Mouse (Mus musculus): Measurements from ENCODE around the gene Tmem191c.
A peak's percentile ranks its signal among the peaks of the same experiment; 100 is the strongest.
"Not testable (repeated sequence)": the region's sequence is repeated elsewhere in the genome, so short reads cannot be mapped to it uniquely, and the experiment has no call there.

The Tmem191c gene

DNA sequence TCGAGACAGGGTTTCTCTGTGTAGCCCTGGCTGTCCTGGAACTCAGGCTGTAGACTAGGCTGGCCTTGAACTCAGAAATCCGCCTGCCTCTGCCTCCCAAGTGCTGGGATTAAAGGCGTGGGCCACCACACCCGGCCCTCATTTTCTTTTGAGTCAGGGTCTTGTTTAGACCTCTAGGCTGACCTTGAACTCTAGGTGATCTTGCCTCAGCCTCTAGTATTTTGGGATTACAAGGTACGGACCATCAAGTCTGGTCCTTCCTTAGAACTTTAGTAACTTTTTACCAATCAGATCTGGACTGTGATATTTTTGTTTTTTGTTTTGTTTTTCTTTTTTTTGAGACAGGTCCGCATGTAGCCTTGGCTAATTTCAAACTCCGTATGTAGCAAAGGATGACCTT lies at the start of gene Tmem191c:
Gene Tmem191c, plus strand, starts transcription at position 357 of the 400 bp plus-strand sequence.
- no peak for DNase-seq (ENCODE audit: low read depth, low spot score)

GRCm38 (mm10) chr16:17226496-17226895 lies 49.4 kb upstream of the Tmem191c start:
- DNase-seq (ENCODE audit: low read depth, low spot score): no peak

DNA sequence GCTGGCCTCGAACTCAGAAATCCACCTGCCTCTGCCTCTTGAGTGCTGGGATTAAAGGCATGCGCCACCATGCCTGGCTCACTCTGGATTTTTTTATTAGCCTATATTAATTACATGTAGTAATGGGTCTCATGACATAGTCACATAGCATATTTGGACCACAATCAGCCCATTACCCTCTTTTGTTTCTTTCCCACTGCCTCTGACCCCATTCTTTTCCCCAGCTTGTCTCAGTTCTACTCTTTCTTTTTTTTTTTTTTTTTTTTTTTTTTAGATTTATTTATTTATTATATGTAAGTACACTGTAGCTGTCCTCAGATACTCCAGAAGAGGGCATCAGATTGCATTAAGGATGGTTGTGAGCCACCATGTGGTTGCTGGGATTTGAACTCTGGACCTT lies 44.4 kb upstream of the Tmem191c start:
- not testable (repeated sequence) for DNase-seq (ENCODE audit: low read depth, low spot score)

- DNase-seq (ENCODE audit: low read depth, low spot score): peak; percentile 91
These were observed 42.8 kb upstream of the Tmem191c start, which contains the start of gene Hic2 for GRCm38 (mm10) chr16:17232794-17233701. TSS of gene Hic2 (plus strand) at chr16:17233572.

GRCm38 (mm10) chr16:17233702-17234498 lies 42.0 kb upstream of the Tmem191c start:
- DNase-seq (ENCODE audit: low read depth, low spot score): peak; percentile 46

DNA sequence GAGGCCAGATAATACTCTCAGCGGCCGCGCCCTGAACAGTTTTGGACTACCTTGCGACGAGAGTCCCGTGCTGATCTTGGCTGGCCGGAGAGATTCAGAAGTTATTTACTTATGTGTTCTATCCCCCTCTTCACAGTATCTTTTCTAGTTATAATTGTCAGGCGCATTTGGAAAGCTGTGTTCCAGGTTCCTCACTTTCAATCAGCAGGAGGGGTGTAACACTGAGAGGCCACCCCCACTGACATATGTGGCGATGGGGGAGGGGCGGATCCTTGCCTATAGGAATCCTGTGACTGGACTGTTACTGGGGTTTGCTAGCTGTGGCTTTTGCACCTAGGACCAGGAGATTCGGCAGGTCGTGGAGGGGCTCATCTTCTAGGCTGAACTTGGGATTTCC lies 41.4 kb upstream of the Tmem191c start:
- no peak for DNase-seq (ENCODE audit: low read depth, low spot score)

DNA sequence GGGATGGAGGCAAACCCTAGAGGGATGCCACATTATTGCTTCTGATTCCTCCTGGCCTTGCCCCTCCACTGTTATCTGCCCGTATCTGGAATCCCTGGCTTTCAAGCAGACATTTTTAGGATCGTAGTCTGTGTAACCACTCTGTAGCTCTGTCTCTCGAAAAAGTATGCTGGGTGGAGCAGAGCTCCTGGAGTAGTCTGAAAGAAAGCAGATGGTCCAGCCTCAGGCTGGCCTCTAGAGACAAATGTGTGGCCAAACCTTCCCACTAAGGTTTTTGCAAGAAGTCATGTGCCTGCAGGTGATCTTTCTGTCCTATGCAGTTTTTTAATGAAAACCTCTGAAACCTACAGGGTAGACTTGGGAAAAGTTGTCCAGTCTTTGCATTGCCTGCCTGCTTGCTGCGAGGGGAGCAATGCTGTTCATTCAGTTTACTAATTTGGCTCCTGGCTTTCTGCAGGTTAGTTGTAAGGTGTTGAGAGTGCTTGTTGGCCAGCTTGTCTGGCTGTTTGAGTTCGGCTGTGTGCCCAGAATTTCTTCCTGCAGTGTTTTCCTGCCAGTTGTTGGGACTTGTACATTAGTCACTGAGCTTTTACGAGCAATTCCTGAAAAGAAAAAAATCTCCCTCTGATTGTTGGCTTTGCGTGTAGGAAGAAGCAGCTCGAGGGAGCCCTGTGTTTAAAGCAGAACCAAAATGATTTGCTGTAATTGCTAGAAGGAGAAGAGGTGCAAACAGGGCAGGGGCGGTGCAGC lies 40.8 kb upstream of the Tmem191c start:
- no peak for DNase-seq (ENCODE audit: low read depth, low spot score)

- DNase-seq (ENCODE audit: low read depth, low spot score): no peak
These were observed 38.2 kb upstream of the Tmem191c start for GRCm38 (mm10) chr16:17237634-17238033.

- DNase-seq (ENCODE audit: low read depth, low spot score): no peak
These were observed 36.5 kb upstream of the Tmem191c start for GRCm38 (mm10) chr16:17239409-17239808.

- no peak for DNase-seq (ENCODE audit: low read depth, low spot score)
These were observed 32.1 kb upstream of the Tmem191c start for GRCm38 (mm10) chr16:17243731-17244130.

- no peak for DNase-seq (ENCODE audit: low read depth, low spot score)
These were observed 30.9 kb upstream of the Tmem191c start for GRCm38 (mm10) chr16:17244996-17245395.

- no peak for DNase-seq (ENCODE audit: low read depth, low spot score)
These were observed 28.1 kb upstream of the Tmem191c start for GRCm38 (mm10) chr16:17247727-17248126.

DNA sequence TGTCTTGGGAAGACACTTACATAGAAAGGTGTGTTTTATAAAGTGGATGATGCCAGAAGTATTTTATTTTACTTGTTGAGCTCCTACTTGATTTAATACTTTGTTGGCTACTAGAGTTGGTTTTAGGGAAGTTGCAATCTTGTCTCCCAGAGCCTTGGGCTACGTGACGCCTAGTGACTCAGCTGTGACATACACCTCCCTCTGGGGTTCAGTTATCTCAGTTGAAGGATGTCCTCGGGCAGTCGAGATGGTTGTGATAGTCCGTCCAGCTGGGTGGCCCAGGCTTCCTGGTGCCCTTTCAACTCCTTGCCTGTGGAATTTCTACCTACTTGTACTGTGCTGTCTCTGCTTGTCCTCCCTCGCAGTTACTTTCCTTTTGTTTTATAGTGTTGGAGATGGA lies 26.7 kb upstream of the Tmem191c start:
- DNase-seq (ENCODE audit: low read depth, low spot score): no peak

GRCm38 (mm10) chr16:17251539-17251938 lies 24.3 kb upstream of the Tmem191c start:
- DNase-seq (ENCODE audit: low read depth, low spot score): no peak

DNA sequence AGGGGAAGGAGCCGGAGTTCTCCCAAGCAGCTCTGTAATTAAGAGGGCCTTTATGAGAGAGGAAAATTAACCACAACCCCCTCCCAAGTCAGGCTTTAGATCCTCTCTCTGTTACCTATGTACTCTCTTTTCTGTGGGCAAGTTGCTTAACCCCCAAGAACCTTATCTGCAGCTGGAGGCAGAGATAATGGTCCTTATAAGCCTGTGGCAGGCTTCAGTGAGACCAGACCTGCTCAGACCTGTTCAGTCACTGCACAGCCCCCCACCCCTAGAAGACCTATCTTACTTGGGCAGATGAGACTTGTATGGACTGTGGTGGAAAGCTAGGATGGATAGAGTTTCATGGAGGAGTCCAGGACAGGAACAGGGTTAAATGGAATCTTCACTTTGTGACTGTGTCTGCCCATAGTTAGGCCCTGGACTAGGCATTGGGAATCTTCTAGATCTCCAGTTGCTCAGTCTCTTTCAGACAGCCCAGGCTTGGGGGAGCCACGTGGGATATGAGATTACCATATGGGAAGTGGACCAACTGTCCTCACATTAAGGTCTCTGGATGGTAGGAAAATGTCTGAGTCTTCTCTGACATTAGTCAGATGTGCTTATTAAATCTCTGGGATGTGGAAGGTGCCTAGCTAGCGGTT lies 23.7 kb upstream of the Tmem191c start:
- DNase-seq (ENCODE audit: low read depth, low spot score): no peak

DNA sequence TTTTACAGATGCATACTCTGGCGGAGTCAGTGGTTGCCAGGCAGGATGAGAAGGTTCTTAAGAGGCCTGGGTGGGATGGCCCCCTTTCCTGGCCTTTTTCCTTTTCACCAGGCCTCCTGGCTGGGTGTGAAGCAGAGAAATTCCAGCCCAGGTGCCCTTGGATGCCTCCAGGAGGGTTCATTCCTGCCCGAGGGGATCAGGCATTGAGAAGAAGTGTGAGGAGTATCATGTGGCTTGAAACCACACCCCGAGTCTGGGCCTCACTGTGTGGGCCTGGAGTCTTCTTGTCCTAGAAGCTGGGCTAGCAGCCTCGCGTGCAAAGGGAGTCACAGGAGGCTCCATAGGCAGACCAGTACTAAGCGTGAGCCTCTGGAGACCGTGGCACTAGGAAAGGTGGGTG lies 23.0 kb upstream of the Tmem191c start:
- DNase-seq (ENCODE audit: low read depth, low spot score): no peak

DNA sequence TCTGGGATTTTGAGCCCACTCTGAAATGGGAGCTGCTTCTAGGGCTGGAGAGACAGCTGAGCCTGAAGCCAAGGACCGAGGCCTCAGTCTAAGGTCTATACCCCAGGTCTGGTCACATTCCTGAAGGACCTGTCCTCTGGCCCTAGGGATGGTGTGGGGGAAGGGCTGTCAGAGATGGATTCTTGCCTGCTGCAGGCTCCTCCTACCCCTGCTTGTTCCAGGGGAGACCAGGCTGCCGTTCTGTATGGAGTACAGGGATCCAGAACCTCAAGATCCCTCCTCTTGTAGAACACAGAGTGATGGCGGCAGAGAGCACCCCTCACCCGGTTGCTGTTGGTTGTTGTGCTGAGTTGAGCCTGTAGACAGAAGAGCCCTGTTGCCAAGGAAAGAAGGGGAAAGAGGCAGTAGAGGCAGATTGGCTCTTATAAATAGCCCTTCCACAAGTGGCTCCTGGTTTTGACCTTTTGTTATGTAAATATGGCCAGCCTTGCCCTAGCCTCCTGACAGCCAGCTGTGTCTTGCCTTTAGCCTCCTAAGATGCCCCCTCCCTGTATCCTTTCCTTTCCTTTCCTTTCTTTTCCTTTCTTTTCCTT lies 21.8 kb upstream of the Tmem191c start:
- DNase-seq (ENCODE audit: low read depth, low spot score): no peak

DNA sequence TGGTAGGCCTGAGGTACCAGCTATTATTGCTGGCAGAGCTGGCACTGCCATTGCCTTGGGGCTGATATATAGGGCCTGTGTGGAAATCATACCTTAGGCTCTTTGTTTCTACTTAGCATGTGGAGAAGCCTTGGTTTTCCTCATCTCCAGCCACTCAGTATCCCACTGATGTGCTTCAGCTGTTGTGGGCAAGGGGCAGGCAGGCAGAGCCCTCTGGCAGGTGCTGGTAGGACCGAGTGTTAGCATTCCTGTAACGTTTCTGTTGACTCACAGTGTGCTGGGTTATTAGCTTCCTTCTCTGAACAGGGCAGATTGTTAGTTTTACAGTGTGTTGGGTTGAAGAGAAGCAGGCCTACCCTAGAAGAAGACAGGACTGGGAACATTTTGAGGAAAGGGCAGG lies 20.6 kb upstream of the Tmem191c start:
- no peak for DNase-seq (ENCODE audit: low read depth, low spot score)

GRCm38 (mm10) chr16:17257359-17257821 lies 18.5 kb upstream of the Tmem191c start:
- DNase-seq (ENCODE audit: low read depth, low spot score): no peak

DNA sequence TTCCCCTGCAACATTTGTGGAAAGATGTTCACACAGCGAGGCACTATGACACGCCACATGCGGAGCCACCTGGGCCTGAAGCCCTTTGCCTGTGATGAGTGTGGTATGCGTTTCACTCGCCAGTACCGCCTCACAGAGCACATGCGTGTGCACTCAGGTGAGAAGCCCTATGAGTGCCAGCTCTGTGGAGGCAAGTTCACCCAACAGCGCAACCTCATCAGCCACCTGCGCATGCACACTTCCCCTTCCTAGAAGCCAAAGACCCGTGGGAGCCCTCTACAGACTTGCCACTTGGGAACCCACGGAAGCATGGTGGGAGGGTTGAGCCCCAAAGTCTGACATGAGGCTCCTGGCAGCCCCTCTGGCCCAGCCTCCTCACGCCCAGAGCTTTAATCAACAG lies 17.0 kb upstream of the Tmem191c start:
- DNase-seq (ENCODE audit: low read depth, low spot score): no peak

- DNase-seq (ENCODE audit: low read depth, low spot score): no peak
These were observed 14.5 kb upstream of the Tmem191c start for GRCm38 (mm10) chr16:17261341-17261740.
